ENCODE assay signal across 8 mouse cellular contexts in the genomic region with DNA sequence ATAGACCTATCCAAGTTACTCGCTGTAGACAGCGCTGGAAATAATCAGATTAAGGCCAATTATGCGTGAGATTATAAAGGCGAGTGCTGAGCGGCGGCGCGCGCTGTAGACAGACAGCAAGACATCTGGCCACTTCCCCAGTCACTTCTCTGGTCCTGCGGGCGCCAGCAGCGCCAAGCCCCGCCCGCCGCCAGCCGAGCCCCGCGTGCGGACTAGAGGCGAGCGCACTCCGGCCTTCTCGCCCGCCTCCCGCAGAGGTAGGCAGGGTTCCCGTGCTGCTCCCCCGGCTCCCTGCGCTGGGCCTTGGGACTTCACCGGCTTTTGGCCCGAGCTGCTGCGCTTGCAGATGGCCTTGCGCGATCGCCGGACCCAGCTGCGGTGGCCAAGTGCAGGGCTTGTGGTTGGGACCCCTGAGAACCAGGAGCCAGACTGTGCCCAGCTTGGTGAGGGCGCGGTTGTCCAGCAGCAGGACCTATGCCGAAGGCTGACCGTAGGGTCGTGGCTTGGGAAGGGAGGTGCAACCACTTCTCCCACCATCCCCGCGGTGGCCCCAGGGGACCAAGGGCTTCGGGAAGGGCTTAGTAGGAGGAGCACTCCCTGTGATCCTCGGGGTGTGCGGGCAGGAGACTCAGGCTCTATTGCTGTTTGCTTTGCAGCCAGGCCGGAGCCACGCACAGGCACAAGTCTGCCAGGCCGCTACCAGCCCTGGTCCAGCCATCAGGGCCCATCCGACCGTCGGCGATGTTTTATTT. TPM values are rescaled to one million over a fixed set of nuclear protein-coding genes. Genes with fewer than 3 reads are reported as not detected.
DNase-seq lines count a peak whose midpoint lies in the region; ATAC-seq lines count a peak whose summit lies in the region.

A gene (plus strand): TSS at position 118 of the 752 bp plus-strand sequence.

- H3K9me3 ChIP-seq in heart, embryonic 13.5 days, result no peaks in the 10 kb centered on the region
- H3K9me3 ChIP-seq in midbrain, embryonic 15.5 days, result no peaks in the 10 kb centered on the region

- H3K27me3 ChIP-seq in heart, embryonic 13.5 days (replicated peaks), result peaks cover 100% of the 10 kb centered on the region
- peaks cover 74% of the 10 kb centered on the region for H3K27me3 ChIP-seq in midbrain, embryonic 15.5 days (replicated peaks)

- intact Hi-C loops in heart, postnatal 10 days (cut with DNase I), result loop anchor here (10.0 kb wide), 1 partner anchor 605 kb away; no protein-coding TSS in a partner anchor

- H3K9ac ChIP-seq in heart, embryonic 13.5 days, result no peak within 1 kb of the TSS
- H3K9ac ChIP-seq in midbrain, embryonic 15.5 days, result no peak within 1 kb of the TSS; the same call in 1 of the 2 replicates

- peak within 1 kb of the TSS; percentile 66 for H3K4me2 ChIP-seq in heart, embryonic 13.5 days
- peak within 1 kb of the TSS; percentile 67 for H3K4me2 ChIP-seq in midbrain, embryonic 15.5 days

- WGBS in heart, embryonic 13.5 days, result under 1% methylated on average over 53 of the region's 53 CpGs
- under 1% methylated on average over 53 of the region's 53 CpGs for WGBS in midbrain, embryonic 15.5 days

- no peak for ATAC-seq in heart, embryonic 13.5 days (ENCODE audit: extremely low read depth, insufficient number of reproducible peaks, low FRiP score, low TSS enrichment)
- ATAC-seq in midbrain, embryonic 15.5 days (replicated peaks), result peak; percentile 63

- DNase-seq in heart, adult 8-10 months (ENCODE audit: low spot score), result no peak
- DNase-seq in adrenal gland, postnatal 25 days, result peak; percentile 30
- peak; percentile 10 to 11 for DNase-seq in heart, postnatal 10 days
- no peak for DNase-seq in spleen, postnatal 10 days (ENCODE audit: low spot score in 2 of 2)
- no peak for DNase-seq in left cerebral cortex, adult 8-10 months (ENCODE audit: low spot score in 2 of 2)
- DNase-seq in natural killer cell, adult 2 months (ENCODE audit: low spot score in 2 of 2), result no peak

- peak within 1 kb of the TSS; percentile 45 for H3K4me3 ChIP-seq in heart, embryonic 13.5 days
- peak within 1 kb of the TSS; percentile 36 for H3K4me3 ChIP-seq in midbrain, embryonic 15.5 days

- no peak within 1 kb of the TSS for H3K27ac ChIP-seq in heart, embryonic 13.5 days (replicated peaks)
- no peak within 1 kb of the TSS for H3K27ac ChIP-seq in midbrain, embryonic 15.5 days

- peaks cover 24% of the 10 kb centered on the region for H3K4me1 ChIP-seq in heart, embryonic 13.5 days
- peaks cover 36% of the 10 kb centered on the region for H3K4me1 ChIP-seq in midbrain, embryonic 15.5 days

- no peaks in the 10 kb centered on the region for H3K36me3 ChIP-seq in heart, embryonic 13.5 days
- no peaks in the 10 kb centered on the region for H3K36me3 ChIP-seq in midbrain, embryonic 15.5 days (replicated peaks)

RNA-seq across cellular contexts. Expression of the gene that starts here (rescaled TPM):
- 0.08 and 0.11 TPM in 2 replicates for polyA plus RNA-seq in heart, embryonic 13.5 days (2015; fragmentation: Nextera tagmentation; extraction: Ambion mirVana)
- not detected for total RNA-seq in heart, adult 8-10 months (2022)
- 1.1 and 2.2 TPM in 2 replicates for total RNA-seq in adrenal gland, postnatal 25 days (2021)
- total RNA-seq in heart, postnatal 10 days (2021), result not detected
- 2.0 and 2.9 TPM in 2 replicates for polyA plus RNA-seq in midbrain, embryonic 15.5 days (2015; fragmentation: Nextera tagmentation; extraction: Ambion mirVana)
- total RNA-seq in left cerebral cortex, adult 8-10 months (2022), result under 1 TPM in 2 of 4 experiments, not detected in 2; 0.16 to 0.20 TPM

Comparison
In these comparisons a context has a peak if more than half of its experiments do, and no peak if none do; other contexts are left out.
1. Peak in DNase-seq in heart, postnatal 10 days; RNA of the gene not detected or under 1 TPM.